Mouse (Mus musculus) embryonic facial prominence, embryonic 12.5 days (tissue): ENCODE measurements around the gene Rbm20. TPM values are rescaled to one million over a fixed set of nuclear protein-coding genes. Genes with fewer than 3 reads are reported as not detected.

ENCODE experiments used
- ATAC-seq: fragments of 200-750 bp; cut with Nextera tagmentation; 2 replicates; pipeline ENCODE4 v1.8.0; 2017; ENCODE audit not compliant: insufficient number of reproducible peaks, insufficient read depth, low FRiP score, low TSS enrichment
- H3K27ac ChIP-seq: fragments of 300-500 bp; sonication (generic); 2 replicates; pipeline ENCODE4 v1.5.1; 2016; ENCODE audit warnings: mild to moderate bottlenecking
- H3K27me3 ChIP-seq: fragments of 300-500 bp; sonication (generic); 2 replicates; pipeline ENCODE4 v1.6.1; 2016; ENCODE audit warnings: mild to moderate bottlenecking, moderate library complexity
- H3K36me3 ChIP-seq: fragments of 300-500 bp; sonication (generic); 2 replicates; pipeline ENCODE4 v1.6.1; 2016; ENCODE audit warnings: mild to moderate bottlenecking
- H3K4me1 ChIP-seq: fragments of 300-500 bp; sonication (generic); 2 replicates; pipeline ENCODE4 v1.6.1; 2016
- H3K4me2 ChIP-seq: fragments of 300-500 bp; sonication (generic); replicated peaks from 2 replicates; pipeline ENCODE4 v1.6.1; 2016; ENCODE audit warnings: mild to moderate bottlenecking, moderate library complexity
- H3K4me3 ChIP-seq: fragments of 300-500 bp; sonication (generic); 2 replicates; pipeline ENCODE4 v1.5.1; 2016; ENCODE audit warnings: mild to moderate bottlenecking
- H3K9ac ChIP-seq: fragments of 300-500 bp; sonication (generic); 2 replicates; pipeline ENCODE4 v1.6.1; 2016; ENCODE audit warnings: mild to moderate bottlenecking, moderate library complexity
- H3K9me3 ChIP-seq: fragments of 300-500 bp; sonication (generic); 2 replicates; pipeline ENCODE4 v1.6.1; 2016; ENCODE audit warnings: mild to moderate bottlenecking, moderate library complexity
- WGBS: fragments of 180-500 bp; shearing (Covaris S2); methylation state at CpG from one replicate; pipeline ENCODE4 v1.1.7; 2016; 5-methylcytosine and 5-hydroxymethylcytosine counted together
- polyA plus RNA-seq: library from polyadenylated mRNA; unstranded; fragments of >200 nt; fragmentation: Nextera tagmentation; extraction: Ambion mirVana; gene quantifications from 2 replicates; pipeline ENCODE4 v1.2.1, GENCODE M21; 2016

The Rbm20 gene
- polyA plus RNA-seq, 1 experiment from 2014 or later: 2.7 TPM

- no peaks in the 10 kb centered on the region for H3K36me3 ChIP-seq
- no peak for ATAC-seq
- no peak overlapping the region for H3K9ac ChIP-seq
- peak overlapping the region; percentile 15; the same call in 1 of the 2 replicates for H3K4me2 ChIP-seq
- WGBS: 17% methylated on average over 7 of the region's 7 CpGs
- H3K4me1 ChIP-seq: peaks cover 25% of the 10 kb centered on the region; the same call in 1 of the 2 replicates
- no peaks in the 10 kb centered on the region for H3K9me3 ChIP-seq
- H3K4me3 ChIP-seq: no peak overlapping the region
- H3K27ac ChIP-seq: no peak overlapping the region
- peaks cover 4% of the 10 kb centered on the region; the same call in 1 of the 2 replicates for H3K27me3 ChIP-seq
These were observed 22.6 kb downstream of the Rbm20 start for GRCm38 (mm10) chr19:53699671-53700070.

DNA sequence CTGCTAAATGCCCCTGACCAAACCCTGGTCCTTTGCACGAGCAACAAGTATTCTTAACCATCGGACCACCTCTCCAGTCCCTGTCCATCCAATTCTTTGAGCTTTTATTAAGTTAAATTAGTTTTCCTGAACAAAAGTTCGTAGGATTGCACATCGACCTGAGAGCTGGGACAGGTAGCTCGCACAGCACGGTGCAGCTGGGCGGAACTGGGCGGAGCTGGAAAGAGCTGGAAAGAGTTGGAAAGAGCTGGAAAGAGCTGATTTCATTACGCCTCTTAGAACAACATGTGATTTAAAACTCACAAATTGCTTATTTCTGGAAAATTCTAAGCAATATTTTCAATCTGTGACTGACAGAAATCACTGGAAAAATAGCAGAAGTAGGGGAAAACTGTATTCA, 24.3 kb downstream of the Rbm20 start:
- no peaks in the 10 kb centered on the region for H3K9me3 ChIP-seq
- WGBS: 91% methylated on average over 9 of the region's 9 CpGs
- no peaks in the 10 kb centered on the region for H3K36me3 ChIP-seq
- ATAC-seq: no peak
- H3K27ac ChIP-seq: no peak overlapping the region
- H3K4me1 ChIP-seq: peaks cover 25% of the 10 kb centered on the region; the same call in 1 of the 2 replicates
- peaks cover 4% of the 10 kb centered on the region; the same call in 1 of the 2 replicates for H3K27me3 ChIP-seq
- H3K4me3 ChIP-seq: no peak overlapping the region
- no peak overlapping the region for H3K4me2 ChIP-seq
- H3K9ac ChIP-seq: no peak overlapping the region

DNA sequence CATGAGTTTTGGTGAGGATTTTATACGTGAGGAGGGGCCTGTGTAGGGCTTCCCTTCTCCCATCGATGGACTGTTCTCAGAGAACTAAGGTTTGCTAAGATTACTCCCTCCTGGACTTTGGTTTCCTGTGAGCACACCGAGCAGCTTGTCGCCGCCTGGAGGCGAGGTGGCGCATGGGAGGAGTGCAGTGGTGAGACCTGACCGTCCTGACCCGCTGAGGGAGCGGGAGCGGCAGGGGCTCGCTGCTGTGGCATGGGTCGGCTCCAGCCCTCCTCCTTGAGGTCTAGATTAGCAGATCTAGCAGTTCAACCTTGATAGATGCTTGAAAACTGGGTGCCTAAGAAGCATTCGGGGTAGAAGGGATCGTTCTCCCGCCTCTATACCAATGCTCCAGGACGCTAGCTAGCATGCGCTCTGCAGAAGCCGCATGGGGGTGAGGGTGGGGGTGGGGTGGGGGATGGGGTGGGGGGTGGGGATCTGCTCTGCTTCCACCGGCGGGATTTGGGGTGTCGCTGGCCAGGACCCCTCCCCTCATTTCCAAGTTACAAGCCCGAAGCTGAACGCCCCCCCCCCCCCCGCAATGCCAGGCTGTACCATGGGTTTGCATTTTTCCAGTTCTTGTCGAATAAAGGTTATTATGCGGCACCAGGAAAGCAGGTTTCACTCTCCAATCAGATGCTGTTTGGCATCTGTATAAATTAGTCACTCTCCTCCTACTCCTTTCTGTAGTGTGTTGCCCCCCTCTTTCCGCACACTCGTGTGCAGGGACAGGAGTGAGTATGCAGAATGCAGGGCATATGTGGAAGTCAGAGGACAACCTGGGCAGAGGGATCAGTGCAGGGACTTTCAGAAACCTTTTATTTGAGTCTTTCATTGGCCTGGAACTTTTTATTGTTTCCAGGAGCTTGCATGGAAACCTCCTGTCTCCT, 28.1 kb downstream of the Rbm20 start:
- Histone ChIP-seq H3K36me3 (no peaks in the 10 kb centered on the region), H3K4me1 (peaks cover 1% of the 10 kb centered on the region; the same call in 1 of the 2 replicates), H3K4me2 (peak overlapping the region; percentile 60), H3K27ac (no peak overlapping the region), H3K27me3 (no peaks in the 10 kb centered on the region), H3K4me3 (peak overlapping the region; percentile 34), H3K9ac (peak overlapping the region; percentile 44; the same call in 1 of the 2 replicates), H3K9me3 (no peaks in the 10 kb centered on the region)
- 4% methylated on average over 23 of the region's 29 CpGs for WGBS
- 0 out of 2 replicates have a peak, but pooled peaks have one; percentile 72 for ATAC-seq

GRCm38 (mm10) chr19:53708401-53708800, 31.3 kb downstream of the Rbm20 start:
- WGBS: 78% methylated on average over 11 of the region's 11 CpGs
- ATAC-seq: no peak

GRCm38 (mm10) chr19:53710861-53711260, 33.8 kb downstream of the Rbm20 start:
- 63% methylated on average over 4 of the region's 4 CpGs for WGBS

More at GRCm38 (mm10) chr19:53708401-53708800, 31.3 kb downstream of the Rbm20 start:
- H3K4me2 ChIP-seq: no peak overlapping the region
- no peak overlapping the region for H3K9ac ChIP-seq
- no peak overlapping the region for H3K27ac ChIP-seq
- no peaks in the 10 kb centered on the region for H3K27me3 ChIP-seq
- H3K4me1 ChIP-seq: no peaks in the 10 kb centered on the region
- no peaks in the 10 kb centered on the region for H3K9me3 ChIP-seq
- no peak overlapping the region for H3K4me3 ChIP-seq
- no peaks in the 10 kb centered on the region for H3K36me3 ChIP-seq

GRCm38 (mm10) chr19:53711261-53711890, 34.3 kb downstream of the Rbm20 start:
- no peak for ATAC-seq
- 40% methylated on average over 8 of the region's 8 CpGs for WGBS
- Histone ChIP-seq H3K9me3 (peaks cover 7% of the 10 kb centered on the region; the same call in 1 of the 2 replicates), H3K36me3 (no peaks in the 10 kb centered on the region), H3K9ac (no peak overlapping the region), H3K4me3 (no peak overlapping the region), H3K4me2 (no peak overlapping the region), H3K27me3 (no peaks in the 10 kb centered on the region), H3K4me1 (no peaks in the 10 kb centered on the region), H3K27ac (no peak overlapping the region)

More at GRCm38 (mm10) chr19:53710861-53711260, 33.8 kb downstream of the Rbm20 start:
- no peak overlapping the region for H3K27ac ChIP-seq
- no peaks in the 10 kb centered on the region for H3K36me3 ChIP-seq
- H3K27me3 ChIP-seq: no peaks in the 10 kb centered on the region
- H3K4me1 ChIP-seq: no peaks in the 10 kb centered on the region
- no peak overlapping the region for H3K4me2 ChIP-seq
- H3K4me3 ChIP-seq: no peak overlapping the region
- no peak for ATAC-seq
- H3K9me3 ChIP-seq: peaks cover 7% of the 10 kb centered on the region; the same call in 1 of the 2 replicates
- no peak overlapping the region for H3K9ac ChIP-seq

GRCm38 (mm10) chr19:53712297-53713025, 35.4 kb downstream of the Rbm20 start:
- H3K36me3 ChIP-seq: no peaks in the 10 kb centered on the region
- H3K9me3 ChIP-seq: peaks cover 7% of the 10 kb centered on the region; the same call in 1 of the 2 replicates
- ATAC-seq: no peak
- no peaks in the 10 kb centered on the region for H3K4me1 ChIP-seq
- H3K27me3 ChIP-seq: no peaks in the 10 kb centered on the region
- H3K27ac ChIP-seq: no peak overlapping the region
- 67% methylated on average over 7 of the region's 7 CpGs for WGBS
- no peak overlapping the region for H3K4me3 ChIP-seq
- H3K4me2 ChIP-seq: no peak overlapping the region
- no peak overlapping the region for H3K9ac ChIP-seq

- H3K27me3 ChIP-seq: no peaks in the 10 kb centered on the region
- peaks cover 7% of the 10 kb centered on the region; the same call in 1 of the 2 replicates for H3K9me3 ChIP-seq
- no peak overlapping the region for H3K27ac ChIP-seq
- no peak overlapping the region for H3K9ac ChIP-seq
- no peak overlapping the region for H3K4me3 ChIP-seq
- H3K36me3 ChIP-seq: no peaks in the 10 kb centered on the region
- ATAC-seq: no peak
- H3K4me1 ChIP-seq: no peaks in the 10 kb centered on the region
- 76% methylated on average over 6 of the region's 6 CpGs for WGBS
- no peak overlapping the region for H3K4me2 ChIP-seq
These were observed 36.3 kb downstream of the Rbm20 start for GRCm38 (mm10) chr19:53713364-53713763.

- H3K9ac ChIP-seq: no peak overlapping the region
- H3K4me1 ChIP-seq: 0 out of 2 replicates have a peak, but pooled peaks cover 3% of the 10 kb centered on the region
- H3K9me3 ChIP-seq: peaks cover 7% of the 10 kb centered on the region; the same call in 1 of the 2 replicates
- WGBS: 89% methylated on average over 7 of the region's 7 CpGs
- no peak overlapping the region for H3K4me3 ChIP-seq
- ATAC-seq: no peak
- no peak overlapping the region for H3K27ac ChIP-seq
- no peak overlapping the region for H3K4me2 ChIP-seq
- no peaks in the 10 kb centered on the region for H3K27me3 ChIP-seq
- no peaks in the 10 kb centered on the region for H3K36me3 ChIP-seq
These were observed 39.4 kb downstream of the Rbm20 start for GRCm38 (mm10) chr19:53716469-53716868.

- Histone ChIP-seq H3K27ac (no peak overlapping the region), H3K9me3 (peaks cover 11% of the 10 kb centered on the region; the same call in 1 of the 2 replicates), H3K4me1 (0 out of 2 replicates have a peak, but pooled peaks cover 3% of the 10 kb centered on the region), H3K9ac (no peak overlapping the region), H3K27me3 (no peaks in the 10 kb centered on the region), H3K36me3 (no peaks in the 10 kb centered on the region), H3K4me2 (no peak overlapping the region), H3K4me3 (no peak overlapping the region)
- ATAC-seq: no peak
- WGBS: 89% methylated on average over 9 of the region's 9 CpGs
These were observed 40.3 kb downstream of the Rbm20 start for GRCm38 (mm10) chr19:53717364-53717763.

DNA sequence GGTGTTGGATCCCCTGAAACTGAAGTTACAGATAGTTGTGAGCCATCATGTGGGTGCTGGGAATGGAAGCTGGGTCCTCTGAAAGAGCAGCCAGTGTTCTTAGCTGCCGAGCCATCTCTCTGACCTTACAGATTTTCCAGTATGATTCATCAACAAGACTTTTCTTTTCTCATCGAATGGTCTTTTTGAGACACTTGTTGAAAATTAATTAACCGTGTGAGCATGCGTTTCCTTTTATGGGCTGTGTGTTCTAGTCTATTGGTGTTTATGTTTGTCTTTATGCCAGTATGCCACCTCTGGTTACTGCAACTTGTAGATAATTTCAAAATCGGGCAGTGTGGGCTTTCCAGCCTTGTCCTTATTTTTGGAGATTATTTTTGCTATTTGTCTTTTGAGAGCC, 45.1 kb downstream of the Rbm20 start:
- Histone ChIP-seq H3K4me2 (no peak overlapping the region), H3K9me3 (0 out of 2 replicates have a peak, but pooled peaks cover 4% of the 10 kb centered on the region), H3K4me3 (no peak overlapping the region), H3K27ac (no peak overlapping the region), H3K9ac (no peak overlapping the region), H3K4me1 (peaks cover 7% of the 10 kb centered on the region; the same call in 1 of the 2 replicates), H3K36me3 (no peaks in the 10 kb centered on the region), H3K27me3 (no peaks in the 10 kb centered on the region)
- no peak for ATAC-seq
- WGBS: 90% methylated on average over 5 of the region's 5 CpGs
